ENCODE assay signal across 24 mouse cellular contexts in genomic region chr16:97783057-97783456, GRCm38 (mm10). TPM values are rescaled to one million over a fixed set of nuclear protein-coding genes. Genes with fewer than 3 reads are reported as not detected.
DNase-seq lines count a peak whose midpoint lies in the region; ATAC-seq and TF ChIP-seq lines count a peak whose summit lies in the region.
"Had no signal": no experiment of that assay in that cellular context is flagged by ENCODE, and none has a peak within 500 bp of the region (broad histone marks: within the 10 kb centered on the region; RNA-seq: fewer than 3 reads in every experiment).

No protein-coding gene starts in this region.

- peak; percentile 65 for ATAC-seq in intestine, embryonic 16.5 days
- ATAC-seq in stomach, embryonic 15.5 days (ENCODE audit: insufficient read depth, low FRiP score, low read depth): peak; percentile 37; the same call in 1 of the 2 replicates
- peak; percentile 71; the same call in 1 of the 2 replicates for ATAC-seq in stomach, postnatal 0 days (ENCODE audit: low FRiP score, low TSS enrichment)
- ATAC-seq: forebrain, embryonic 14.5 days; forebrain, embryonic 16.5 days had no signal

- WGBS in intestine, embryonic 16.5 days: 64% methylated on average over 5 of the region's 5 CpGs
- 63% methylated on average over 5 of the region's 5 CpGs for WGBS in stomach, embryonic 15.5 days
- WGBS in stomach, postnatal 0 days: 51% methylated on average over 5 of the region's 5 CpGs

- H3K4me1 ChIP-seq in intestine, embryonic 16.5 days (ENCODE audit: control insufficient read depth, insufficient read depth, low read length): no peaks in the 10 kb centered on the region
- H3K4me1 ChIP-seq in stomach, embryonic 15.5 days: no peaks in the 10 kb centered on the region
- H3K4me1 ChIP-seq in stomach, postnatal 0 days (replicated peaks; ENCODE audit: control insufficient read depth, insufficient read depth): no peaks in the 10 kb centered on the region
- H3K4me1 ChIP-seq: forebrain, embryonic 12.5 days had no signal

- H3K4me2 ChIP-seq in intestine, embryonic 16.5 days (ENCODE audit: low read depth, low read length): no peak overlapping the region
- no peak overlapping the region for H3K4me2 ChIP-seq in stomach, embryonic 15.5 days
- H3K4me2 ChIP-seq in stomach, postnatal 0 days (replicated peaks; ENCODE audit: low read depth): no peak overlapping the region
- H3K4me2 ChIP-seq: embryonic facial prominence, embryonic 13.5 days; embryonic facial prominence, embryonic 15.5 days; forebrain, embryonic 12.5 days had no signal

- H3K27me3 ChIP-seq in intestine, embryonic 16.5 days (replicated peaks; ENCODE audit: control insufficient read depth, insufficient read depth, low read length): no peaks in the 10 kb centered on the region
- H3K27me3 ChIP-seq in stomach, embryonic 15.5 days (replicated peaks): no peaks in the 10 kb centered on the region
- no peaks in the 10 kb centered on the region for H3K27me3 ChIP-seq in stomach, postnatal 0 days (ENCODE audit: control insufficient read depth, insufficient read depth, low read length)
- H3K27me3 ChIP-seq: embryonic facial prominence, embryonic 13.5 days; embryonic facial prominence, embryonic 15.5 days; forebrain, embryonic 12.5 days had no signal

- TF ChIP-seq CTCF in stomach, postnatal 0 days (IDR thresholded peaks at IDR 0.05; ENCODE audit: low read depth): no peak

- H3K4me3 ChIP-seq in intestine, embryonic 16.5 days (ENCODE audit: low read length): no peak overlapping the region
- no peak overlapping the region for H3K4me3 ChIP-seq in stomach, embryonic 15.5 days (replicated peaks)
- H3K4me3 ChIP-seq in stomach, postnatal 0 days (ENCODE audit: low read depth, low read length): no peak overlapping the region
- H3K4me3 ChIP-seq: embryonic facial prominence, embryonic 13.5 days; embryonic facial prominence, embryonic 15.5 days; erythroblast, embryonic 14.5 days; forebrain, embryonic 10.5 days; forebrain, embryonic 12.5 days had no signal

- no peak for TF ChIP-seq EP300 in stomach, postnatal 0 days (optimal IDR thresholded peaks at IDR 0.05)

- no peak overlapping the region for H3K9ac ChIP-seq in intestine, embryonic 16.5 days (ENCODE audit: low read depth, low read length)
- no peak overlapping the region for H3K9ac ChIP-seq in stomach, embryonic 15.5 days
- H3K9ac ChIP-seq in stomach, postnatal 0 days (ENCODE audit: low read length): no peak overlapping the region
- H3K9ac ChIP-seq: embryonic facial prominence, embryonic 13.5 days; embryonic facial prominence, embryonic 15.5 days; forebrain, embryonic 12.5 days had no signal

- no peaks in the 10 kb centered on the region for H3K9me3 ChIP-seq in intestine, embryonic 16.5 days (ENCODE audit: control insufficient read depth, low read length)
- no peaks in the 10 kb centered on the region for H3K9me3 ChIP-seq in stomach, embryonic 15.5 days
- no peaks in the 10 kb centered on the region for H3K9me3 ChIP-seq in stomach, postnatal 0 days (ENCODE audit: control insufficient read depth, low read length)
- H3K9me3 ChIP-seq: embryonic facial prominence, embryonic 13.5 days; embryonic facial prominence, embryonic 15.5 days; forebrain, embryonic 10.5 days; forebrain, embryonic 12.5 days had no signal

- H3K36me3 ChIP-seq in intestine, embryonic 16.5 days (ENCODE audit: control insufficient read depth, insufficient read depth, low read length): no peaks in the 10 kb centered on the region
- H3K36me3 ChIP-seq in stomach, embryonic 15.5 days: no peaks in the 10 kb centered on the region
- no peaks in the 10 kb centered on the region for H3K36me3 ChIP-seq in stomach, postnatal 0 days (ENCODE audit: control insufficient read depth, insufficient read depth, low read length)
- H3K36me3 ChIP-seq: embryonic facial prominence, embryonic 13.5 days; embryonic facial prominence, embryonic 15.5 days; forebrain, embryonic 10.5 days; forebrain, embryonic 12.5 days had no signal

- DNase-seq in stomach, postnatal 0 days (ENCODE audit: low spot score): no peak
- DNase-seq in natural killer cell, adult 2 months (ENCODE audit: low spot score in 2 of 2): no peak
- no peak for DNase-seq in T-cell, adult 2 months (ENCODE audit: low spot score)
- no peak for DNase-seq in kidney, postnatal 4 days
- DNase-seq: adrenal gland, adult 2 months; adrenal gland, postnatal 10 days; adrenal gland, postnatal 25 days; cerebellum, adult 11 months; cerebellum, adult 18-20 months; cerebellum, adult 8-10 months; cerebellum, adult 9-11 months; cerebellum, postnatal 14 days; cerebellum, postnatal 36 days; embryo, embryonic 11 days had no signal

- H3K27ac ChIP-seq in intestine, embryonic 16.5 days (ENCODE audit: low read length): no peak overlapping the region
- no peak overlapping the region for H3K27ac ChIP-seq in stomach, embryonic 15.5 days
- no peak overlapping the region for H3K27ac ChIP-seq in stomach, postnatal 0 days (replicated peaks)
- H3K27ac ChIP-seq: embryonic facial prominence, embryonic 13.5 days; embryonic facial prominence, embryonic 15.5 days; forebrain, embryonic 10.5 days; forebrain, embryonic 12.5 days had no signal

RNA-seq across cellular contexts. Expression of gene Ripk4, which starts 19.5 kb away (rescaled TPM):
- polyA plus RNA-seq in intestine, embryonic 16.5 days (2015; fragmentation: Nextera tagmentation; extraction: Ambion mirVana): 21.8 and 22.7 TPM in 2 replicates
- 24.0 and 27.1 TPM in 2 replicates for polyA plus RNA-seq in stomach, embryonic 15.5 days (2015; fragmentation: Nextera tagmentation; extraction: Ambion mirVana)
- 20.4 and 24.1 TPM in 2 replicates for polyA plus RNA-seq in stomach, postnatal 0 days (2015; fragmentation: Nextera tagmentation; extraction: Ambion mirVana)
- polyA plus RNA-seq: C2C12; erythroblast, embryonic 14.5 days had no signal
